Mouse (Mus musculus) embryonic fibroblast, embryonic 13.5 days (primary cell): ENCODE data around the gene Lsm11.

ENCODE experiments used
- CTCF ChIP-seq: IDR thresholded peaks from 2 replicates; pipeline ENCODE4 v1.5.1; 2011; ENCODE audit warnings: mild to moderate bottlenecking, control low read depth, low read length, moderate library complexity, borderline replicate concordance; ENCODE audit not compliant: insufficient read depth
- POLR2A ChIP-seq: IDR thresholded peaks from 2 replicates; pipeline ENCODE4 v1.6.1; 2011; ENCODE audit warnings: low read depth, mild to moderate bottlenecking, control low read depth, low read length, moderate library complexity

- TF ChIP-seq CTCF = no peak
- TF ChIP-seq POLR2A = no peak
Measured at GRCm38 (mm10) chr11:45890423-45890822, 54.3 kb downstream of the Lsm11 start.
